Mouse (Mus musculus): ENCODE data around the gene Ddx47. TPM values are rescaled to one million over a fixed set of nuclear protein-coding genes. Genes with fewer than 3 reads are reported as not detected.

Gene Ddx47
- polyA plus RNA-seq, 1 experiment: 18.8 TPM

DNA sequence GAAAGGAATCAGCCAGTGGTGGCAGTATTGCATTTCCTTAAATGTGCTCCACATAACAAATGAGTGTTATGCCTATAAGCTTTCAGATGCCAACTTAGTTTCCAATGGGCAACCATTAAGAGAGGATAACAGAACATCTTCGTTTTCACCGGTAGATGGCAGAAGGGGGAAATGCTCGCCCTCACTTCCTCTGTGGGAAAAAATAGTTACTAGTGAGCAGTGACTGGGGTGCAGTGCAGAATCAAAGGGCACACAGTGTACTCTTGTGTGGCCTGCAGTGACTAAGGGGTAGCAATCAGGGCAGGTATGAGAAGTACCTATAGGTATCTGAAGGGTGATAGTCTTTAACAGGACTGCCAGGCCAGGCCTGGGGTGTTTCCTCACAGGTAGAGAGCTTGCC, 14.8 kb downstream of the Ddx47 start:
- Histone ChIP-seq H3K4me1 (ENCODE audit: control insufficient read depth, insufficient read depth, low read length) (no peaks in the 10 kb centered on the region), H3K4me3 (ENCODE audit: control insufficient read depth, low read depth, low read length) (no peak overlapping the region), H3K27me3 (ENCODE audit: control insufficient read depth, insufficient read depth, low read length) (no peaks in the 10 kb centered on the region), H3K36me3 (ENCODE audit: control insufficient read depth, insufficient read depth, low read length) (peaks cover 3% of the 10 kb centered on the region), H3K27ac (ENCODE audit: control insufficient read depth, insufficient read depth, low read depth, low read length) (no peak overlapping the region)
- TF ChIP-seq CTCF (IDR thresholded peaks at IDR 0.05; ENCODE audit: control insufficient read depth, insufficient read depth, insufficient replicate concordance, low read depth, low read length): no peak; the same call in 1 of the 2 replicates

DNA sequence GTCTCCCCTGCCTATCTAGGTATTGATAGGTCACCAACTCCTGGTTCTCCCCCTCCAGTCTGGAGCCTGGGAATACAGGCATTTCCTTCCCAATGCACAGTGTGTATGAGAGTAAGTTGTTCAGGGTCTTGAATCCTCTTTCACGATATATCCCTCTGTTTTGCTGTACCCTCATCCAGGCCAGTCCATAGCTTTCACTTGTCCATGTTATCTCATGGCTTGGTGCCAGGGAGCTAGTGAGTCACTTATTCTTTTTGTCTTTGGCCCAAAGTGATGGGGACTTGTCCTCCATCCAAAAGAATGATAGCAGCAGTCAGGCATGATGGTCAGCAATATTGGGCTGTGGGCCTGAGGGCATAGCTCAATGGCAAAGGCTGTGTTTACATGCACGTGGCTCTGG, 15.3 kb downstream of the Ddx47 start:
- Histone ChIP-seq H3K27ac (ENCODE audit: control insufficient read depth, insufficient read depth, low read depth, low read length) (no peak overlapping the region), H3K4me3 (ENCODE audit: control insufficient read depth, low read depth, low read length) (no peak overlapping the region), H3K27me3 (ENCODE audit: control insufficient read depth, insufficient read depth, low read length) (no peaks in the 10 kb centered on the region), H3K4me1 (ENCODE audit: control insufficient read depth, insufficient read depth, low read length) (no peaks in the 10 kb centered on the region), H3K36me3 (ENCODE audit: control insufficient read depth, insufficient read depth, low read length) (no peaks in the 10 kb centered on the region; the same call in none of the 2 replicates)
- TF ChIP-seq CTCF (IDR thresholded peaks at IDR 0.05; ENCODE audit: control insufficient read depth, insufficient read depth, insufficient replicate concordance, low read depth, low read length) (no peak), POLR2A (IDR thresholded peaks at IDR 0.05; ENCODE audit: control insufficient read depth, low read depth, low read length) (no peak)

DNA sequence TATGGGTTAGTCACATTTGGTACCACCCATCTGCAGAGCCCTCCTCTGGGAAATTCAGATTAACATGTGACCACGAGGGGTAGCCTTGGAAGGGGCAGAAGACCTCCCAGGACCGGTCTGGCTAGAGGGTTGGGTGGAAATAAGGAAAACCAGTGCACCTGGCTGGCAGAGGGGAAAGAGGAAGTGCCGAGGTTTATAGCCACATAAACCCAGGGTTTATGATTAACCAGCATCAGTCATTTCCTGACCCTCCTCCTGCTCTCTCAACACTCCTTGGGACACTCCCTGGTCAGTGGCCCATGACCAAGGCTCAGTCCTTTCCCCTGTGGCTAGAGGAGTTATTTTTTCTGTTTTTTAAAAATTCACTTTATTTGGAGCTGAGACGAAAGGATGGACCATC, 17.8 kb downstream of the Ddx47 start:
- Histone ChIP-seq H3K27me3 (ENCODE audit: control insufficient read depth, insufficient read depth, low read length) (no peaks in the 10 kb centered on the region), H3K36me3 (ENCODE audit: control insufficient read depth, insufficient read depth, low read length) (no peaks in the 10 kb centered on the region), H3K4me3 (ENCODE audit: control insufficient read depth, low read depth, low read length) (no peak overlapping the region), H3K4me1 (ENCODE audit: control insufficient read depth, insufficient read depth, low read length) (no peaks in the 10 kb centered on the region; the same call in 1 of the 2 replicates), H3K27ac (ENCODE audit: control insufficient read depth, insufficient read depth, low read depth, low read length) (no peak overlapping the region)
- no peak for TF ChIP-seq CTCF (IDR thresholded peaks at IDR 0.05; ENCODE audit: control insufficient read depth, insufficient read depth, insufficient replicate concordance, low read depth, low read length)
- no peak for TF ChIP-seq POLR2A (IDR thresholded peaks at IDR 0.05; ENCODE audit: control insufficient read depth, low read depth, low read length)

DNA sequence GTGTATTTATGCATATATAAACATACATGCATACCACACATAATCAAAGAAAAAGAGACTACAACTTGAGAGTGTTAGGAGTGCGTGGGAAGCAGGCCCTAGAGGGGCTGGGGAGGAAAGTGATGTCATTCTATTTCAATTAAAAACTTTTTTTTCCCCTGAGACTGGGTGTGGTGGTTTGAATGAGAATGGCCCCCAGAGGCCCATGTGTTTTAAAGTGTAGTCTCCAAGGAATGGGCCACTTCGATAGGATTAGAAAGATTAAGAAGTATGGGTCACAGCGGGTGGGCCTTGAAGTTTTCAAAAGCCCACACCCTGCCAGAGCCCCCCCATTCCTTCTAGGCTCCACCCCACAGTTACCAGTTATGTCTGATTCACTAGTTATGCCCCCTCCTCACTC, 27.3 kb downstream of the Ddx47 start:
- Histone ChIP-seq H3K27me3 (ENCODE audit: control insufficient read depth, insufficient read depth, low read length) (no peaks in the 10 kb centered on the region), H3K4me1 (ENCODE audit: control insufficient read depth, insufficient read depth, low read length) (no peaks in the 10 kb centered on the region; the same call in 1 of the 2 replicates), H3K4me3 (ENCODE audit: control insufficient read depth, low read depth, low read length) (no peak overlapping the region), H3K36me3 (ENCODE audit: control insufficient read depth, insufficient read depth, low read length) (no peaks in the 10 kb centered on the region), H3K27ac (ENCODE audit: control insufficient read depth, insufficient read depth, low read depth, low read length) (no peak overlapping the region)
- TF ChIP-seq CTCF (IDR thresholded peaks at IDR 0.05; ENCODE audit: control insufficient read depth, insufficient read depth, insufficient replicate concordance, low read depth, low read length) (no peak), POLR2A (IDR thresholded peaks at IDR 0.05; ENCODE audit: control insufficient read depth, low read depth, low read length) (no peak)

DNA sequence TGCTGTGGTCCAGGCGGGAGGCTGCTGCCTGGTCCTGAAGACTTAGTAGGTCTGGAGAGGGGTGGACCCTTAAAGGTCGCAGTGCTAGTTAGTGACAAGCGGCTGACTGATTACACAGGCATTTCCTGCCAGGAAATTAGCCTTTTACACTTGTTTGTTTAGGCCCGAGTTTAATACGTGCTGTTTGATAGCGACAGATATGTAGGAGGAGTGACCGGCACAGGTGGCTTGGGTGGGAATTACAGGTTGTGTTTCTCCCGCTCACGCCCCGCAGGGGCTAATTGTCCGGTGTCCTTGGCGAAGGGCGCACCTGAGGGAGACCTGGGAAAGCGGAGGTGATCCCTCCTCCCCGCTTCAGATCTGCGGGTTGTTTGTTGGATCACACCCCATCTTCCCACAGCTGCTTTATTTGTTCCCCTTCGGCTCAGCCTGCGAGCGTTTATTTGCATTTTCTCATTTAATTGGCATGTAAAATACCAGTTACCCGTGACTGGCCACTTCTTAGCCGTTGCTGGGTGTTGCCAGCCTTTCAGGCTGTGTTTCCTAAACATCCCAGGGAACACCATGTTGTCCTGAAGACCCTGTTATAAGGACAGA, 29.0 kb downstream of the Ddx47 start:
- no peak overlapping the region for H3K27ac ChIP-seq (ENCODE audit: control insufficient read depth, insufficient read depth, low read depth, low read length)
- H3K4me3 ChIP-seq (ENCODE audit: control insufficient read depth, low read depth, low read length): no peak overlapping the region
- H3K4me1 ChIP-seq (ENCODE audit: control insufficient read depth, insufficient read depth, low read length): no peaks in the 10 kb centered on the region
- TF ChIP-seq POLR2A (IDR thresholded peaks at IDR 0.05; ENCODE audit: control insufficient read depth, low read depth, low read length): no peak
- TF ChIP-seq CTCF (IDR thresholded peaks at IDR 0.05; ENCODE audit: control insufficient read depth, insufficient read depth, insufficient replicate concordance, low read depth, low read length): no peak
- H3K36me3 ChIP-seq (ENCODE audit: control insufficient read depth, insufficient read depth, low read length): no peaks in the 10 kb centered on the region
- no peaks in the 10 kb centered on the region for H3K27me3 ChIP-seq (ENCODE audit: control insufficient read depth, insufficient read depth, low read length)

DNA sequence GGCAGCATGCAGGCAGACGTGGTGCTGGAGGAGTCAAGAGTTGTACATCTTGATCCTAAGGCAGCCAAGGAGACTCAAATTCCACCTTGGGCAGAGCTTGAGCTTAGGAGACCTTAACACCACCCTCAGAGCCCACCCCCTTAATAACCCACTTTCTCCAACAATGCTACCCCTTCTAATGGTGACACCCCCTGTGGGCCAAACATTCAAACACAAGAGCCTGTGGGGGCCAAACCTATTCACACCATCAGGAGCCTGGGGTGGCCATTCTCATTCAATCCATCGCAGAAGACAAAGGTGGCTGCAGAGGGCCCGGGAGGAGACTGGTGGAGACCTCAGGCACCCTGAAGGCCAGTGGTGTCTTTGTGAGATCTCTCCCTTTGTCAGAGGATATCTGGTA, 30.5 kb downstream of the Ddx47 start:
- no peaks in the 10 kb centered on the region for H3K4me1 ChIP-seq (ENCODE audit: control insufficient read depth, insufficient read depth, low read length)
- no peak overlapping the region for H3K27ac ChIP-seq (ENCODE audit: control insufficient read depth, insufficient read depth, low read depth, low read length)

DNA sequence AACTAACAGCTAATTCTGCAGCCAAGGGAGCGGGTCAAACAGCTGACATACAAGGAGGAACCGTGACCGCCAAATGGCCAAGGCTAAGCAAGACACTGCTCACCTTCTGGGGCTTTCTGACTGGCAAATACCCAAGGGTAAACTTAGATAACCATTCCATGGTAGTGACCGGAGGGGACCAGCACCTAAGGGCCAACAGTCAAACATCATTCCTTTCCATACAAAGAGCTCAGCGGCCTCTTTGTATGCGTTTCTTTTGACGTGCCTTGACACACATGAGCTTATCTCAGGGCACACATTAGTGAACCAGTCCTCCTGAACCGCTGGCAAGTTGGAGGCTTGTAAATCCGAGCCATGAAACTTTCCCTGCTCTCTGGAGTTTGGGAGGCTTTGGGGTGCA, 35.9 kb downstream of the Ddx47 start:
- Histone ChIP-seq H3K27ac (ENCODE audit: control insufficient read depth, insufficient read depth, low read depth, low read length) (no peak overlapping the region), H3K27me3 (ENCODE audit: control insufficient read depth, insufficient read depth, low read length) (no peaks in the 10 kb centered on the region), H3K4me1 (ENCODE audit: control insufficient read depth, insufficient read depth, low read length) (peaks cover 7% of the 10 kb centered on the region), H3K4me3 (ENCODE audit: control insufficient read depth, low read depth, low read length) (no peak overlapping the region), H3K36me3 (ENCODE audit: control insufficient read depth, insufficient read depth, low read length) (no peaks in the 10 kb centered on the region)
- TF ChIP-seq POLR2A (IDR thresholded peaks at IDR 0.05; ENCODE audit: control insufficient read depth, low read depth, low read length) (no peak), CTCF (IDR thresholded peaks at IDR 0.05; ENCODE audit: control insufficient read depth, insufficient read depth, insufficient replicate concordance, low read depth, low read length) (no peak)

More for the DNA sequence above, 30.5 kb downstream of the Ddx47 start:
- TF ChIP-seq CTCF (IDR thresholded peaks at IDR 0.05; ENCODE audit: control insufficient read depth, insufficient read depth, insufficient replicate concordance, low read depth, low read length): no peak
- no peak for TF ChIP-seq POLR2A (IDR thresholded peaks at IDR 0.05; ENCODE audit: control insufficient read depth, low read depth, low read length)
- no peaks in the 10 kb centered on the region for H3K27me3 ChIP-seq (ENCODE audit: control insufficient read depth, insufficient read depth, low read length)
- no peak overlapping the region for H3K4me3 ChIP-seq (ENCODE audit: control insufficient read depth, low read depth, low read length)
- no peaks in the 10 kb centered on the region for H3K36me3 ChIP-seq (ENCODE audit: control insufficient read depth, insufficient read depth, low read length)

DNA sequence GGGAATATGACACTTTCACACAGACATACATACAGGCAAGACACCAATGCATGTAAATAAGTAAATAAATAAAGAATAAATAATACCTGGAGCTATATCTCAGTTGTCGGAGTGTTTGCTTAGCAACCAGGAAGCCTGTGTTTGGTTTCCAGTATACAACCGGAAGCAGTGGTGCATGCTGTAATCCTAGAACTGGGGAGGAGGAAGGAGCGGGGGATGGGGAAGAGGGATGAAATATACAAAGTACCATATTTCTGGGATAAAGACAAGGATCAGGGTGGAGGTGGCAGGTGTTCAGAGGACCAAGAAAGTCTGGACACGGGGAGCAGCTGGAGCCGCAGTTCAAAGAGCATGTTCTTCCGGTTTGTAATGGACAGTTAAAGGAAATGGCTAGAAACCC, 37.1 kb downstream of the Ddx47 start:
- Histone ChIP-seq H3K27me3 (ENCODE audit: control insufficient read depth, insufficient read depth, low read length) (no peaks in the 10 kb centered on the region), H3K27ac (ENCODE audit: control insufficient read depth, insufficient read depth, low read depth, low read length) (no peak overlapping the region), H3K36me3 (ENCODE audit: control insufficient read depth, insufficient read depth, low read length) (no peaks in the 10 kb centered on the region), H3K4me1 (ENCODE audit: control insufficient read depth, insufficient read depth, low read length) (peaks cover 7% of the 10 kb centered on the region), H3K4me3 (ENCODE audit: control insufficient read depth, low read depth, low read length) (peak overlapping the region; percentile 78)
- TF ChIP-seq POLR2A (IDR thresholded peaks at IDR 0.05; ENCODE audit: control insufficient read depth, low read depth, low read length): no peak
- TF ChIP-seq CTCF (IDR thresholded peaks at IDR 0.05; ENCODE audit: control insufficient read depth, insufficient read depth, insufficient replicate concordance, low read depth, low read length): no peak

All from testis, adult 2 months (tissue).